Mouse (Mus musculus): ENCODE results near the gene Ptgfrn. TPM values are rescaled to one million over a fixed set of nuclear protein-coding genes. Genes with fewer than 3 reads are reported as not detected.

Ptgfrn gene
- total and polyA plus RNA-seq, 3 experiments, result 18.5 to 25.1 (median 19.4) TPM

DNA sequence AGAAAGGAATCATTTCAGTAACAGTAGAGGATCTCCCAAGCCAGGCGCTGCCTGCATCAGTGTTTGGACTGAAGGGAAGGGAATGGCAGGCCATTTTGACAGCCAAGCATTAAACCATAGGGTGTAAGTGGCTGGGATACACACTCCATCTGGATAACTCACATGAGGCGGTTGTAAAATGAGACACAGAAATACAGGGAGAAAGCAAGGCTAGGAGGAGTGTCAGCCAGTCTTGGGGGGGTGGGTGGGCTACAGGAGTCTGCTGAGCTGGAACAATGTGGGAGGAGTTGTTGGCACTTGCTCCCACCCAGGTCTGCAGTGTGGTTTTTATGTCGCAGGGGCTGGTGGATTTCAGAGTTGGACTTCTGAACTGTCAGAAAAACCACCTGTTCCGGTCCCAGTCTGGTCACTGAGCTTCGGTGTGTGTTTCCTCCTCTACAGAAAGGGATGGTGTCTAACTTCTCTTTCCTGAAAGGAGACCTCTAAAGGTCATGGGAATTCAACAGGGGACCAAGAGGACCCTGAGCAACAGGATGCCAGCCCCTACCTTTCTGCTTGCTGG lies 72.0 kb downstream of the Ptgfrn start:
- H3K36me3 ChIP-seq (ENCODE audit: control insufficient read depth, insufficient read depth, low read length), result no peaks in the 10 kb centered on the region
- H3K79me2 ChIP-seq (replicated peaks; ENCODE audit: control insufficient read depth, insufficient read depth, low read length), result no peaks in the 10 kb centered on the region
- H3K27me3 ChIP-seq (ENCODE audit: control insufficient read depth, insufficient read depth, low read length), result no peaks in the 10 kb centered on the region
- no peak for DNase-seq
- intact Hi-C loops (cut with DNase I), result no loop called here
- WGBS, result 84% methylated on average over 5 of the region's 5 CpGs
- no peak overlapping the region for H3K27ac ChIP-seq
- no peak overlapping the region for H3K9ac ChIP-seq (ENCODE audit: low read depth, low read length)
- TF ChIP-seq CTCF (IDR thresholded peaks at IDR 0.05), result no peak
- no peak for TF ChIP-seq EP300 (IDR thresholded peaks at IDR 0.05; ENCODE audit: insufficient read depth, low read depth, low read length)
- no peak for TF ChIP-seq POLR2A (IDR thresholded peaks at IDR 0.05; ENCODE audit: insufficient read depth, low read depth, low read length)
- H3K4me3 ChIP-seq, result no peak overlapping the region
- no peaks in the 10 kb centered on the region for H3K4me1 ChIP-seq (ENCODE audit: control insufficient read depth, insufficient read depth, low read length)

DNA sequence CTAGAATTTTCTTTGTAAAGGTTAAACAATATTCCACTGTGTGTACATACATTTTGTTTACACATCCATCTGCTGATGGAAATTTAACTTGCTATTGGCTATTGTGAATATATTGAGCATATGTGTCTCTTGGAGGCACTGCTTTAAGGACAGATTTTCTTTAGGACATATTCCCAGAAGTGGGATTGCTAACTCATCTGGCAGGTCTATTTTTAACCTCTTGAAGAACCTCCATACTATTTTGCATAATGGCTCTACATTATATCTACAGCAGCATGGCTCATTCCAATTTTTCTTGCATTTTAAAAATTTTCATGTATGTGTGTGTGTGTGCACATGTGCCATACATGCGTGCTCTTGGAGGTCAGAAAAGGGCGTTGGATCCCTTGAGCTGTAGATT lies 74.1 kb downstream of the Ptgfrn start:
- Histone ChIP-seq H3K36me3 (ENCODE audit: control insufficient read depth, insufficient read depth, low read length) (peaks cover 2% of the 10 kb centered on the region; the same call in 1 of the 2 replicates), H3K79me2 (replicated peaks; ENCODE audit: control insufficient read depth, insufficient read depth, low read length) (no peaks in the 10 kb centered on the region), H3K4me1 (ENCODE audit: control insufficient read depth, insufficient read depth, low read length) (peaks cover 5% of the 10 kb centered on the region), H3K27ac (no peak overlapping the region), H3K9ac (ENCODE audit: low read depth, low read length) (no peak overlapping the region), H3K27me3 (ENCODE audit: control insufficient read depth, insufficient read depth, low read length) (no peaks in the 10 kb centered on the region), H3K4me3 (no peak overlapping the region)
- DNase-seq, result no peak
- intact Hi-C loops (cut with DNase I), result no loop called here
- WGBS, result 100% methylated on average over 2 of the region's 2 CpGs
- TF ChIP-seq POLR2A (IDR thresholded peaks at IDR 0.05; ENCODE audit: insufficient read depth, low read depth, low read length), result no peak
- TF ChIP-seq EP300 (IDR thresholded peaks at IDR 0.05; ENCODE audit: insufficient read depth, low read depth, low read length), result no peak
- no peak for TF ChIP-seq CTCF (IDR thresholded peaks at IDR 0.05)

DNA sequence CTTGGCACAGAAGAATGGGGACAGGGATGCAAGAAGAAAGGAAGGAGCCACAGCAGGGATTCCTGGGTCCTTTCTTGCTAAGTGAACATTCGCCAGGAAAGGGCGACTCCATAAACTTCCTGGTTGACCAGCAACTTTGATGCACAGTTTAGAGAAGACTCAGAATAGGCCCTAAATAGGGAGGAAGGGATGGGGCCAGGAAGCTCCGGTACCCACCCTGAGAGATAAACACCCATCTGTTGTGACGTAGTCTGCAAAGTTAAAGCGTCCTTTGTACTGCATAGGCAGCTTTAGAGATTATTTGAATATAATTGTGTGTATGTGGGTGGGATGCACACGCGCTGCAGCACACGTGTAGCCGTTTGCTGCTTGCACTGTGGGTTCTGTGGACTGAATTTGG lies 75.6 kb downstream of the Ptgfrn start:
- no peak for DNase-seq
- Histone ChIP-seq H3K36me3 (ENCODE audit: control insufficient read depth, insufficient read depth, low read length) (peaks cover 2% of the 10 kb centered on the region; the same call in 1 of the 2 replicates), H3K27me3 (ENCODE audit: control insufficient read depth, insufficient read depth, low read length) (no peaks in the 10 kb centered on the region), H3K4me3 (no peak overlapping the region), H3K9ac (ENCODE audit: low read depth, low read length) (no peak overlapping the region), H3K79me2 (replicated peaks; ENCODE audit: control insufficient read depth, insufficient read depth, low read length) (no peaks in the 10 kb centered on the region), H3K4me1 (ENCODE audit: control insufficient read depth, insufficient read depth, low read length) (peaks cover 6% of the 10 kb centered on the region), H3K27ac (no peak overlapping the region)
- intact Hi-C loops (cut with DNase I), result no loop called here
- WGBS, result 70% methylated on average over 9 of the region's 9 CpGs
- TF ChIP-seq CTCF (IDR thresholded peaks at IDR 0.05) (no peak), POLR2A (IDR thresholded peaks at IDR 0.05; ENCODE audit: insufficient read depth, low read depth, low read length) (no peak), EP300 (IDR thresholded peaks at IDR 0.05; ENCODE audit: insufficient read depth, low read depth, low read length) (no peak)

DNA sequence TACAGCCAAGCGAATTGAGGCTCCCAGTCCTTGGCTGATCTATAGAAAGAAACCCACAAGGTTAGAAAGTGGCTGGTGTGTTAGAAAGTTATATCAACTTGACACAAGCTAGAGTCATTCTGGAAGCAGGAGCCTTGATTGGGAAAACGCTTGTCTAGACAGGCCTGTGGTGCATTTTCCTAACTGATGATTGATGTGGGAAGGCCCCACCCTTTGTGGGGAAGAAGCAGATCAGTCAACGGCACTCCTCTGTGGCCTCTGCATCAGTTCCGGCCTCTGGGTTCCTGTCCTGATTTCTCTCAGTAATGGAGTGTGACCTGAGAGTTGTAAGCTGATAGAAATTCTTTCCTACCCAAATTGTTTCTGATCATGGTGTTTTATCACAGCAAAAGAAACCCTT lies 76.4 kb downstream of the Ptgfrn start:
- intact Hi-C loops (cut with DNase I), result no loop called here
- 60% methylated on average over 4 of the region's 4 CpGs for WGBS
- H3K4me3 ChIP-seq, result no peak overlapping the region
- H3K9ac ChIP-seq (ENCODE audit: low read depth, low read length), result no peak overlapping the region
- no peak for DNase-seq
- peaks cover 6% of the 10 kb centered on the region for H3K4me1 ChIP-seq (ENCODE audit: control insufficient read depth, insufficient read depth, low read length)
- H3K79me2 ChIP-seq (replicated peaks; ENCODE audit: control insufficient read depth, insufficient read depth, low read length), result no peaks in the 10 kb centered on the region
- no peak overlapping the region for H3K27ac ChIP-seq
- no peak for TF ChIP-seq POLR2A (IDR thresholded peaks at IDR 0.05; ENCODE audit: insufficient read depth, low read depth, low read length)
- no peak for TF ChIP-seq CTCF (IDR thresholded peaks at IDR 0.05)
- TF ChIP-seq EP300 (IDR thresholded peaks at IDR 0.05; ENCODE audit: insufficient read depth, low read depth, low read length), result no peak
- H3K36me3 ChIP-seq (ENCODE audit: control insufficient read depth, insufficient read depth, low read length), result peaks cover 2% of the 10 kb centered on the region; the same call in 1 of the 2 replicates
- H3K27me3 ChIP-seq (ENCODE audit: control insufficient read depth, insufficient read depth, low read length), result no peaks in the 10 kb centered on the region

DNA sequence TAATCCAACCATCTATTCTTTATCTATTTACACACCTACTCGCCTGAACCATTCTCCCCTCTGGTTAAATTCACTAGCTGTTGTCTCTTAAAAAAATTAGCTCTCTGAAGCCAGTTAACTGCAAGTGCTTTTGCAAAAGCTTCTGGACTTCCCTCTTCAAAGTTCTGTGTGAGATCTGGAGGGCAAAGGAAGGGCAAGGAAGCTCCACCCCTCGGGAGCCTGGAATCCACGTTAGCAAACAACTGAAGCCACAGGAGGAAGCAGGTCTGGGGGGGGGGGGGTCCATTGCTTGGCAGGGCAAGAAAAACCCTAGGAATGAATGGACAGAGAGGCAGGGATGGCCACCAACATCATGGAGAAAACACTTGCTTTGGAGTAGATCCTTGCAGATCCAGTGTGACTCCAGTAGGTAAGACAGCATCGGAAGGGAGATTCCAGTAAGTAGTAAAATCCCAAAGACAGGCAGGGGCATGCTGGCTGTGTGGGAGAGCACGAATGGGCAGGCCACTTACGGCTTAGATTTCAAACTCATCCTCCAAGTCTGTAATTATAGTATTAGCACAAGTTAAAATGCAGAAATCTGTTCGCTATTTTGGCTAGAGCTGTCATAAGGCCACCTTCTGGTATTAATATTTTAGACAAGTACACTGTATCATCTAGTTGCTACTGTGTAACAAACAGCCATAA lies 78.5 kb downstream of the Ptgfrn start:
- Histone ChIP-seq H3K9ac (ENCODE audit: low read depth, low read length) (no peak overlapping the region), H3K4me3 (no peak overlapping the region), H3K36me3 (ENCODE audit: control insufficient read depth, insufficient read depth, low read length) (peaks cover 2% of the 10 kb centered on the region; the same call in 1 of the 2 replicates), H3K27ac (no peak overlapping the region), H3K79me2 (replicated peaks; ENCODE audit: control insufficient read depth, insufficient read depth, low read length) (no peaks in the 10 kb centered on the region), H3K4me1 (ENCODE audit: control insufficient read depth, insufficient read depth, low read length) (peaks cover 6% of the 10 kb centered on the region), H3K27me3 (ENCODE audit: control insufficient read depth, insufficient read depth, low read length) (no peaks in the 10 kb centered on the region)
- WGBS, result 54% methylated on average over 7 of the region's 7 CpGs
- no peak for DNase-seq
- intact Hi-C loops (cut with DNase I), result no loop called here
- TF ChIP-seq POLR2A (IDR thresholded peaks at IDR 0.05; ENCODE audit: insufficient read depth, low read depth, low read length), result no peak
- no peak for TF ChIP-seq CTCF (IDR thresholded peaks at IDR 0.05)
- no peak for TF ChIP-seq EP300 (IDR thresholded peaks at IDR 0.05; ENCODE audit: insufficient read depth, low read depth, low read length)

DNA sequence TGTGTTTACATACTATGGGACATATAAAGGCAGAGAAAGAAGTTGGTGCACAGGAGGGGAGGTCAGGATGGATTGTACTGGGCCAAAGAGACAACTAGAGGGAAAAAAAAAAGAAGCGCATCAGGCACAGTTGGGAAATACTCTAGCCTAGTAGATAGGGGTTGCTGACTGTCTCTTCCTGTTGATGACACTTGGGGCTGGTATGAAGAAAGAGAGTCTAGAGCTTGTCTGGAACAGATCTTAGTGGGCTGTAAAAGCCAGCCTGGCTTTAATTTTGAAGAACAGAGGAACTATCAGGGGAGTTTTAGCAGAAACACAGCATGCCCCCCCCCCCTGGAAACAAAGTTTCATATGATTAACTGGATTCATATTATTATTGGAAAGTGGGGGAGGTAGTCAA lies 79.4 kb downstream of the Ptgfrn start:
- H3K27me3 ChIP-seq (ENCODE audit: control insufficient read depth, insufficient read depth, low read length), result no peaks in the 10 kb centered on the region
- H3K79me2 ChIP-seq (replicated peaks; ENCODE audit: control insufficient read depth, insufficient read depth, low read length), result no peaks in the 10 kb centered on the region
- H3K36me3 ChIP-seq (ENCODE audit: control insufficient read depth, insufficient read depth, low read length), result peaks cover 2% of the 10 kb centered on the region; the same call in 1 of the 2 replicates
- H3K4me1 ChIP-seq (ENCODE audit: control insufficient read depth, insufficient read depth, low read length), result peaks cover 6% of the 10 kb centered on the region
- H3K4me3 ChIP-seq, result no peak overlapping the region
- no peak for DNase-seq
- H3K9ac ChIP-seq (ENCODE audit: low read depth, low read length), result no peak overlapping the region
- whole genome bisulfite sequencing, result 88% methylated on average over 1 of the region's 1 CpGs
- TF ChIP-seq POLR2A (IDR thresholded peaks at IDR 0.05; ENCODE audit: insufficient read depth, low read depth, low read length), result no peak
- no peak for TF ChIP-seq EP300 (IDR thresholded peaks at IDR 0.05; ENCODE audit: insufficient read depth, low read depth, low read length)
- TF ChIP-seq CTCF (IDR thresholded peaks at IDR 0.05), result no peak
- H3K27ac ChIP-seq, result no peak overlapping the region
- intact Hi-C loops (cut with DNase I), result no loop called here
